ENCODE assay signal across 11 mouse cellular contexts in the genomic region with DNA sequence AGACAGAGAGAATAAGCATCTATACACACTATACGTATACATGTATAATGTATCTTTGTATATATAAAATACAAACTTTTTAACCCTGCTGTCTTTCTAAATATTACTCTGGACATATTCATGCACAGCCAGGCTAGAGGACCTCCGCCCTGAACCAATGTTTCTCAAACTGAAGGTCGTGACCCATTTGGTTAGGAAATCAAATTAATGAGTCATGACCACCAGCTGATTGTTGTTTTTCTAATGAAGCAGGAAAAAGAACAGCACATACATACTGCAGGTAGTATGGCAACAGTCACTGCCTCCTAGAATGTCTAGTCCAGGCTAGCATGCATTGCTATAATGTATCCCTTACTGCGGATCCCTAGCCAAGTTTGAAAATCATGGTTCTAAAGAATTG. TPM values are rescaled to one million over a fixed set of nuclear protein-coding genes. Genes with fewer than 3 reads are reported as not detected.
DNase-seq lines count a peak whose midpoint lies in the region; ATAC-seq and TF ChIP-seq lines count a peak whose summit lies in the region.
"Had no signal": no experiment of that assay in that cellular context is flagged by ENCODE, and none has a peak within 500 bp of the region (broad histone marks: within the 10 kb centered on the region; RNA-seq: fewer than 3 reads in every experiment).

No protein-coding gene starts in this region.

- H3K27me3 ChIP-seq in heart, embryonic 12.5 days (replicated peaks), result no peaks in the 10 kb centered on the region
- H3K27me3 ChIP-seq in embryonic facial prominence, embryonic 13.5 days, result no peaks in the 10 kb centered on the region
- H3K27me3 ChIP-seq in liver, postnatal 0 days (ENCODE audit: insufficient read depth, low read length), result no peaks in the 10 kb centered on the region

- H3K9me3 ChIP-seq in heart, embryonic 12.5 days (replicated peaks), result no peaks in the 10 kb centered on the region
- H3K9me3 ChIP-seq in embryonic facial prominence, embryonic 13.5 days, result no peaks in the 10 kb centered on the region
- H3K9me3 ChIP-seq in liver, postnatal 0 days (ENCODE audit: low read length), result no peaks in the 10 kb centered on the region
- H3K9me3 ChIP-seq: liver, embryonic 15.5 days had no signal

- H3K4me2 ChIP-seq in heart, embryonic 12.5 days, result peak overlapping the region; percentile 85
- H3K4me2 ChIP-seq in embryonic facial prominence, embryonic 13.5 days, result peak overlapping the region; percentile 85
- H3K4me2 ChIP-seq in liver, postnatal 0 days (ENCODE audit: low read depth, low read length), result peak overlapping the region; percentile 95; the same call in 1 of the 2 replicates

- H3K4me1 ChIP-seq in heart, embryonic 12.5 days (replicated peaks), result peaks cover 62% of the 10 kb centered on the region
- H3K4me1 ChIP-seq in embryonic facial prominence, embryonic 13.5 days, result peaks cover 48% of the 10 kb centered on the region
- H3K4me1 ChIP-seq in liver, postnatal 0 days (ENCODE audit: insufficient read depth), result peaks cover 25% of the 10 kb centered on the region

- no peak for ATAC-seq in heart, embryonic 12.5 days (ENCODE audit: insufficient number of reproducible peaks, low FRiP score)
- no peak for ATAC-seq in embryonic facial prominence, embryonic 13.5 days (ENCODE audit: insufficient number of reproducible peaks, insufficient read depth, low FRiP score, low TSS enrichment, low read depth)
- ATAC-seq in liver, postnatal 0 days, result no peak

- peaks cover 5% of the 10 kb centered on the region; the same call in 1 of the 2 replicates for H3K36me3 ChIP-seq in heart, embryonic 12.5 days
- no peaks in the 10 kb centered on the region for H3K36me3 ChIP-seq in embryonic facial prominence, embryonic 13.5 days
- no peaks in the 10 kb centered on the region for H3K36me3 ChIP-seq in liver, postnatal 0 days (replicated peaks; ENCODE audit: insufficient read depth, low read length)
- H3K36me3 ChIP-seq: liver, embryonic 15.5 days had no signal

- intact Hi-C loops in left cerebral cortex, adult 2 months (cut with DNase I), result loop anchor here (5.0 to 10.0 kb wide), 2 partner anchors 96 to 139 kb away; no protein-coding TSS in a partner anchor
- intact Hi-C loops in left cerebral cortex, postnatal 10 days (cut with DNase I), result loop anchor here (5.0 to 10.0 kb wide), 3 partner anchors 44 to 184 kb away; a partner anchor contains a TSS

- 86% methylated on average over 4 of the region's 4 CpGs for WGBS in heart, embryonic 12.5 days
- 77% methylated on average over 4 of the region's 4 CpGs for WGBS in embryonic facial prominence, embryonic 13.5 days
- 75% methylated on average over 4 of the region's 4 CpGs for WGBS in liver, postnatal 0 days (ENCODE audit: insufficient replicate concordance)

- no peak for TF ChIP-seq CTCF in left cerebral cortex, adult 2 months (IDR thresholded peaks at IDR 0.05)
- TF ChIP-seq CTCF in liver, postnatal 0 days (IDR thresholded peaks at IDR 0.05; ENCODE audit: low read depth), result no peak

- DNase-seq in heart, adult 11 months, result no peak
- DNase-seq in left cerebral cortex, adult 2 months (ENCODE audit: extremely low spot score in 1 of 2, low spot score in 2 of 2), result no peak
- DNase-seq in left cerebral cortex, postnatal 10 days (ENCODE audit: extremely low spot score in 1 of 2, low spot score in 2 of 2), result no peak
- no peak for DNase-seq in liver, postnatal 0 days
- DNase-seq in thymus, postnatal 0 days (ENCODE audit: low spot score), result no peak
- DNase-seq in testis, postnatal 14 days (ENCODE audit: low spot score), result no peak
- DNase-seq: gastrocnemius, postnatal 14 days; spleen, adult 18-20 months had no signal

- H3K9ac ChIP-seq in heart, embryonic 12.5 days, result peak overlapping the region; percentile 92; the same call in 1 of the 2 replicates
- H3K9ac ChIP-seq in embryonic facial prominence, embryonic 13.5 days, result 0 out of 2 replicates have a peak overlapping the region, but pooled peaks have one; percentile 88
- no peak overlapping the region; the same call in 1 of the 2 replicates for H3K9ac ChIP-seq in liver, postnatal 0 days (replicated peaks)
- H3K9ac ChIP-seq: liver, embryonic 15.5 days had no signal

- no peak overlapping the region for H3K27ac ChIP-seq in heart, embryonic 12.5 days (ENCODE audit: poor library complexity, severe bottlenecking)
- no peak overlapping the region for H3K27ac ChIP-seq in left cerebral cortex, adult 2 months
- H3K27ac ChIP-seq in embryonic facial prominence, embryonic 13.5 days, result no peak overlapping the region
- H3K27ac ChIP-seq in liver, postnatal 0 days (ENCODE audit: low read depth), result no peak overlapping the region
- H3K27ac ChIP-seq: liver, embryonic 15.5 days had no signal

- TF ChIP-seq EP300 in liver, postnatal 0 days (IDR thresholded peaks at IDR 0.05; ENCODE audit: low read depth), result no peak

- peak overlapping the region; percentile 78 for H3K4me3 ChIP-seq in heart, embryonic 12.5 days
- peak overlapping the region; percentile 100 for H3K4me3 ChIP-seq in left cerebral cortex, adult 2 months
- peak overlapping the region; percentile 95 for H3K4me3 ChIP-seq in embryonic facial prominence, embryonic 13.5 days
- peak overlapping the region; percentile 88; the same call in 1 of the 2 replicates for H3K4me3 ChIP-seq in liver, postnatal 0 days (ENCODE audit: low read depth, low read length)
- H3K4me3 ChIP-seq: liver, embryonic 15.5 days had no signal

RNA-seq across cellular contexts. Expression of a gene that starts 2.3 kb away (rescaled TPM):
- polyA plus RNA-seq in heart, embryonic 12.5 days (2016; fragmentation: Nextera tagmentation; extraction: Ambion mirVana), result 24.0 and 25.8 TPM in 2 replicates
- total RNA-seq in left cerebral cortex, adult 2 months (2021), result 10 to 100 TPM; 42.8 to 45.5 TPM
- 10 to 100 TPM; 21.4 to 22.4 TPM for total RNA-seq in left cerebral cortex, postnatal 10 days (2021)
- 12.2 and 14.6 TPM in 2 replicates for polyA plus RNA-seq in embryonic facial prominence, embryonic 13.5 days (2015; fragmentation: Nextera tagmentation; extraction: Ambion mirVana)
- polyA plus RNA-seq in liver, postnatal 0 days (2015; fragmentation: Nextera tagmentation; extraction: Ambion mirVana), result 2.1 TPM in 2 replicates
- polyA plus RNA-seq in thymus, postnatal 0 days (2015; fragmentation: Nextera tagmentation; extraction: Ambion mirVana), result 9.5 and 9.6 TPM in 2 replicates
